Mouse (Mus musculus): ENCODE data around the gene Rai14. TPM values are rescaled to one million over a fixed set of nuclear protein-coding genes. Genes with fewer than 3 reads are reported as not detected.

The Rai14 gene
- polyA plus RNA-seq, 1 experiment from 2014 or later, result 84.2 TPM

DNA sequence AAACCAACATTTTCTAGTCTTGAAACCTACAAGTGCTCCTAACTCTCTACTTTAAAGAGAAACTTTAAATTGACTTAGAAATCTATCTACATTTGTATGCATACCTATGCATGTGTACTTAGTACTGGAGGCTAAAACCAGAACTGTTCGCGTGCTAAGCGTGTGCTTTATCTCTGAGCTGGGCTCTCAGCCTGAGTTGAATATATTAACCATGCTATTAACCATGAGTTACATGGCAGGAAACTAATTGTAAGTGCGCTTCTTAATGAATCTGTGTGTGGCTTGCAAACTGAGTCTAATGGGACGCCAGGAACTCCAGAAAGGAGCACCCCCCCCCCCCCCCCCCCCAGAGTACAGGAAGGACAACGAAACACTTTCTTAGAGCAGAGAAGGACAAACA is 119.0 kb downstream of the Rai14 start:
- 0 out of 2 replicates have a peak, but pooled peaks cover 2% of the 10 kb centered on the region for H3K36me3 ChIP-seq (ENCODE audit: control insufficient read depth, insufficient read depth, low read length)
- DNase-seq (ENCODE audit: low spot score), result no peak
- no peak overlapping the region for H3K9ac ChIP-seq (ENCODE audit: low read length)
- ATAC-seq (ENCODE audit: insufficient read depth, low FRiP score, low TSS enrichment), result no peak
- no peaks in the 10 kb centered on the region for H3K27me3 ChIP-seq (ENCODE audit: control insufficient read depth, insufficient read depth, low read length)
- no peak overlapping the region for H3K27ac ChIP-seq (ENCODE audit: low read depth, low read length)
- 90% methylated on average over 6 of the region's 6 CpGs for WGBS
- no peak overlapping the region for H3K4me2 ChIP-seq (ENCODE audit: low read depth)
- no peak overlapping the region for H3K4me3 ChIP-seq (ENCODE audit: low read depth, low read length)
- H3K9me3 ChIP-seq (ENCODE audit: control insufficient read depth, low read length), result no peaks in the 10 kb centered on the region
- H3K4me1 ChIP-seq (ENCODE audit: control insufficient read depth, insufficient read depth, low read length), result no peaks in the 10 kb centered on the region; the same call in 1 of the 2 replicates

DNA sequence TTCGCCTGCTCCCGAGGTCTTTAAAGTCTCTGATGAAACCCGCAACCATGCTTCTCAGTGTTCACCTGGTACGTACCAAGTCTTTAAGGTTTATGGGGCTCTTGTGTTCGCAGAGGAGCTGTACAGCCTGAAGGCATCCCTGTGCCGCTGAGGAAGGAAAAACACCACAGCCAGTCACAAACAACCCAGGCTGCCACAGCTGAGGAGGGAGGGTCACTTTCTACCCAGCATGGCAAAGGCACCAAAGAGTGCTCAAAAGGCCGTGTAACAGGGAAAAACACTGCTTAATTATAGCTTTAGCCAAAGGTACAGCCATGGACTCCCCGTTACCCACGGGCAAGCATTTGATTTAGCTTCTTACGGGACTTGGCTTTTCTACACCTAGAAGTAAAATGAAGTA is 119.5 kb downstream of the Rai14 start:
- H3K4me1 ChIP-seq (ENCODE audit: control insufficient read depth, insufficient read depth, low read length), result no peaks in the 10 kb centered on the region; the same call in 1 of the 2 replicates
- H3K27ac ChIP-seq (ENCODE audit: low read depth, low read length), result no peak overlapping the region
- no peaks in the 10 kb centered on the region for H3K27me3 ChIP-seq (ENCODE audit: control insufficient read depth, insufficient read depth, low read length)
- no peak overlapping the region for H3K4me2 ChIP-seq (ENCODE audit: low read depth)
- H3K9ac ChIP-seq (ENCODE audit: low read length), result no peak overlapping the region
- 0 out of 2 replicates have a peak, but pooled peaks cover 2% of the 10 kb centered on the region for H3K36me3 ChIP-seq (ENCODE audit: control insufficient read depth, insufficient read depth, low read length)
- DNase-seq (ENCODE audit: low spot score), result no peak
- no peak for ATAC-seq (ENCODE audit: insufficient read depth, low FRiP score, low TSS enrichment)
- no peak overlapping the region for H3K4me3 ChIP-seq (ENCODE audit: low read depth, low read length)
- H3K9me3 ChIP-seq (ENCODE audit: control insufficient read depth, low read length), result no peaks in the 10 kb centered on the region
- 89% methylated on average over 10 of the region's 10 CpGs for WGBS

DNA sequence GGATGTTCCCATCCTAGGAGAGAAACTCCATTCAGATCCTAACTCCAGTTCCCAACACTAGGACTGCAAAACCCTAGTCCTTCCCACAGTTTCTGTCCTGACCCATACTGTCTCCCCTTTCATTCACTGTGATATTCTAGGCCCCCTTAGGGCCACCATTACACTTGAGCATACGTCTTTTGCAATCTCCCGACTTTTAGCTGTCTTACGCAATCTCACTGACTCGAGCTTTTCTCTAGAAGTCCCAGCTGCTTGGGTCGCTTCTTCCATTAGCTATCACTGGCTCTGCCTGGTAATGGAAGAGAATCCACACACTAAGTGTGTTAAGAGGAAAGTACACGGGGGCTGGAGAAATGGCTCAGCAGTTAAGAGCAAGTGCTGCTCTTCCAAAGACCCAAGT is 121.3 kb downstream of the Rai14 start:
- Histone ChIP-seq H3K9me3 (ENCODE audit: control insufficient read depth, low read length) (no peaks in the 10 kb centered on the region), H3K36me3 (ENCODE audit: control insufficient read depth, insufficient read depth, low read length) (peaks cover 7% of the 10 kb centered on the region), H3K9ac (ENCODE audit: low read length) (no peak overlapping the region), H3K4me1 (ENCODE audit: control insufficient read depth, insufficient read depth, low read length) (no peaks in the 10 kb centered on the region), H3K27ac (ENCODE audit: low read depth, low read length) (no peak overlapping the region), H3K4me3 (ENCODE audit: low read depth, low read length) (no peak overlapping the region), H3K27me3 (ENCODE audit: control insufficient read depth, insufficient read depth, low read length) (no peaks in the 10 kb centered on the region), H3K4me2 (ENCODE audit: low read depth) (no peak overlapping the region)
- no peak for DNase-seq (ENCODE audit: low spot score)
- 91% methylated on average over 6 of the region's 6 CpGs for WGBS
- no peak for ATAC-seq (ENCODE audit: insufficient read depth, low FRiP score, low TSS enrichment)

- Histone ChIP-seq H3K9me3 (ENCODE audit: control insufficient read depth, low read length) (no peaks in the 10 kb centered on the region), H3K27me3 (ENCODE audit: control insufficient read depth, insufficient read depth, low read length) (no peaks in the 10 kb centered on the region), H3K27ac (ENCODE audit: low read depth, low read length) (no peak overlapping the region), H3K9ac (ENCODE audit: low read length) (no peak overlapping the region), H3K36me3 (ENCODE audit: control insufficient read depth, insufficient read depth, low read length) (peaks cover 8% of the 10 kb centered on the region), H3K4me2 (ENCODE audit: low read depth) (no peak overlapping the region), H3K4me1 (ENCODE audit: control insufficient read depth, insufficient read depth, low read length) (no peaks in the 10 kb centered on the region), H3K4me3 (ENCODE audit: low read depth, low read length) (no peak overlapping the region)
- DNase-seq (ENCODE audit: low spot score) (no peak), ATAC-seq (ENCODE audit: insufficient read depth, low FRiP score, low TSS enrichment) (no peak)
- 82% methylated on average over 2 of the region's 2 CpGs for WGBS
These were observed 127.9 kb downstream of the Rai14 start for GRCm38 (mm10) chr15:10586565-10586964.

DNA sequence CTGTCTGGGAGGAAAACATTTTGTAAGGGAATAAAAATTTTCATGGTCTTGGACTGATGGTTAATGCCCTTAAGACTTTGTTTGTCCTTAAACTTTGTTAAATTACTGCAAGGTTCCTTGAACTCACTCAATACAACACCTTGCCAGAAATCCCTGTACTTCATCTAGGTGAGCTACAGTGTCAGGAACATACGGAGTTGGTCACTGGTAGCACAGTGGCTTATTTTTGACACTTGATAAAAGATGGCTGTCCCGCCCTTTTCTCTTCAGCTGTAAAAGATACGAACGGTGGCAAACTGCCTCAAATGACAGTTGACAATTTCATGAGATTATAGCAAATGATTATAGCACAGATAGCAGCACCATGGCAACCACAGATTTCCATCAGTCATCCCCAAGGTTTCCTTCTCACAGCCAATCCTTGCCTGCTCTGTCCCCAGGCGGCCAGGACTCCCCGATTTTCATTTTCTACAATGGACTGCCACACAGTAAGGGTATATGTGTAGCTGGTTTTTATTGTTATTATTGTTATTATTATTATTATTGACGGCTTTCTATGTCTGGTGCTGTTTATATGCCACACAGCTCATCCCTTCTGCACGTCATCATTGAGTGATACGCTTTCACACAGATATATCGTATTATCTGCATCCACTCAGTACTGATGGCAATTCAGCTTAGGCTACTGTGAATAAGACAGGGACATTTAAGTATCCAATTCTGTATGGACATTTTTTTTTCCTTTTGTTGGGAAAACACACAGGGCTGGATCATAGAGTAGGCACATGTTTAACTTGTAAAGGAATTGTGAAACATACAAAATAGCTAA is 129.9 kb downstream of the Rai14 start:
- WGBS, result 86% methylated on average over 10 of the region's 10 CpGs
- DNase-seq (ENCODE audit: low spot score), result no peak

DNA sequence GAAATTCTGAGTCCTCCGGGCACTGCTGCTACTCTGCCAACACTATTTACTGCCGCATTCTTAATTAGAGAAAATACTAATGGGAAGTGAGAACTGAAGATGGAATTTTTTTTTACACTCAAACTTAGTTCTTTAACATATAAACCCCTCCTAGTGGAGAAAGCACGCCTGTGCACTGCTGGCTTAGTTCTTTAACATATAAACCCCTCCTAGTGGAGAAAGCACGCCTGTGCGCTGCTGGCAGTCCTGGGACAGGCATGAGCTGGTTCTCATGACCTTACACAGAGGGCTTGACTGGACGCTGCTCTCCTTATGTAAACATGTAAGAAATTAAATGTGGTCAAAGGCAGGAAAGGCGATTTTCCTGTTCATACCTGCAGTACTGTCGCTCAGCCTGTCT is 131.0 kb downstream of the Rai14 start:
- H3K27ac ChIP-seq (ENCODE audit: low read depth, low read length), result no peak overlapping the region
- H3K9me3 ChIP-seq (ENCODE audit: control insufficient read depth, low read length), result no peaks in the 10 kb centered on the region
- H3K4me2 ChIP-seq (ENCODE audit: low read depth), result no peak overlapping the region
- no peak overlapping the region for H3K9ac ChIP-seq (ENCODE audit: low read length)
- WGBS, result 62% methylated on average over 8 of the region's 8 CpGs
- ATAC-seq (ENCODE audit: insufficient read depth, low FRiP score, low TSS enrichment) (peak; percentile 72; the same call in 1 of the 2 replicates), DNase-seq (ENCODE audit: low spot score) (peak; percentile 51)
- H3K4me3 ChIP-seq (ENCODE audit: low read depth, low read length), result no peak overlapping the region
- no peaks in the 10 kb centered on the region for H3K27me3 ChIP-seq (ENCODE audit: control insufficient read depth, insufficient read depth, low read length)
- peaks cover 4% of the 10 kb centered on the region; the same call in 1 of the 2 replicates for H3K36me3 ChIP-seq (ENCODE audit: control insufficient read depth, insufficient read depth, low read length)
- H3K4me1 ChIP-seq (ENCODE audit: control insufficient read depth, insufficient read depth, low read length), result no peaks in the 10 kb centered on the region

More for the DNA sequence above, 129.9 kb downstream of the Rai14 start:
- peaks cover 6% of the 10 kb centered on the region for H3K36me3 ChIP-seq (ENCODE audit: control insufficient read depth, insufficient read depth, low read length)
- H3K9ac ChIP-seq (ENCODE audit: low read length), result no peak overlapping the region
- no peaks in the 10 kb centered on the region for H3K4me1 ChIP-seq (ENCODE audit: control insufficient read depth, insufficient read depth, low read length)
- no peak overlapping the region for H3K4me2 ChIP-seq (ENCODE audit: low read depth)
- H3K9me3 ChIP-seq (ENCODE audit: control insufficient read depth, low read length), result no peaks in the 10 kb centered on the region
- no peak overlapping the region for H3K4me3 ChIP-seq (ENCODE audit: low read depth, low read length)
- no peaks in the 10 kb centered on the region for H3K27me3 ChIP-seq (ENCODE audit: control insufficient read depth, insufficient read depth, low read length)
- no peak for ATAC-seq (ENCODE audit: insufficient read depth, low FRiP score, low TSS enrichment)
- H3K27ac ChIP-seq (ENCODE audit: low read depth, low read length), result no peak overlapping the region

DNA sequence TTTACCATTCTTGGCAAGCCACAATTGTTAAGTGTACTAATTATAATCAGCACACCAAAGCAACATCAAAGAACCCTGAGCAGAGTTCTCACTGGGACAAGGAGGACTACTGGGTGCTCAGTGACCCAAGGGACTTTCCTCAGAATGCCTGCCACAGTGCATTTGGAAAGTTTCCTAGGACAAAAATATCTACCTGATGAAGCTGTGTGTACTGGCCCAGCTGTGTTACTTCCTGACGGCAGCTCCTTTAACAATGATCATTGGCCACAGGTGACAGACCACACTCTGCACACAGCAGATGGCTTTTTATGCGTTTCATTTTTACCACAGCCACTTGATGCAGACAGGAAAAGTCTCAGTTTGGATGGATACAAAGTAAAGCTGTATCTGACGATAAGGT is 135.3 kb downstream of the Rai14 start:
- peaks cover 24% of the 10 kb centered on the region for H3K36me3 ChIP-seq (ENCODE audit: control insufficient read depth, insufficient read depth, low read length)
- DNase-seq (ENCODE audit: low spot score) (no peak), ATAC-seq (ENCODE audit: insufficient read depth, low FRiP score, low TSS enrichment) (no peak)
- no peaks in the 10 kb centered on the region for H3K27me3 ChIP-seq (ENCODE audit: control insufficient read depth, insufficient read depth, low read length)
- no peaks in the 10 kb centered on the region for H3K9me3 ChIP-seq (ENCODE audit: control insufficient read depth, low read length)
- H3K4me3 ChIP-seq (ENCODE audit: low read depth, low read length), result no peak overlapping the region
- 92% methylated on average over 3 of the region's 3 CpGs for WGBS
- no peak overlapping the region for H3K27ac ChIP-seq (ENCODE audit: low read depth, low read length)
- no peak overlapping the region for H3K9ac ChIP-seq (ENCODE audit: low read length)
- no peaks in the 10 kb centered on the region for H3K4me1 ChIP-seq (ENCODE audit: control insufficient read depth, insufficient read depth, low read length)
- H3K4me2 ChIP-seq (ENCODE audit: low read depth), result no peak overlapping the region

GRCm38 (mm10) chr15:10566486-10566885 is 147.9 kb downstream of the Rai14 start:
- Histone ChIP-seq H3K27ac (ENCODE audit: low read depth, low read length) (no peak overlapping the region), H3K4me3 (ENCODE audit: low read depth, low read length) (no peak overlapping the region), H3K4me2 (ENCODE audit: low read depth) (no peak overlapping the region), H3K9ac (ENCODE audit: low read length) (no peak overlapping the region), H3K9me3 (ENCODE audit: control insufficient read depth, low read length) (no peaks in the 10 kb centered on the region), H3K4me1 (ENCODE audit: control insufficient read depth, insufficient read depth, low read length) (no peaks in the 10 kb centered on the region), H3K36me3 (ENCODE audit: control insufficient read depth, insufficient read depth, low read length) (peaks cover 13% of the 10 kb centered on the region), H3K27me3 (ENCODE audit: control insufficient read depth, insufficient read depth, low read length) (no peaks in the 10 kb centered on the region)
- ATAC-seq (ENCODE audit: insufficient read depth, low FRiP score, low TSS enrichment), result no peak
- no peak for DNase-seq (ENCODE audit: low spot score)
- 97% methylated on average over 7 of the region's 7 CpGs for WGBS

DNA sequence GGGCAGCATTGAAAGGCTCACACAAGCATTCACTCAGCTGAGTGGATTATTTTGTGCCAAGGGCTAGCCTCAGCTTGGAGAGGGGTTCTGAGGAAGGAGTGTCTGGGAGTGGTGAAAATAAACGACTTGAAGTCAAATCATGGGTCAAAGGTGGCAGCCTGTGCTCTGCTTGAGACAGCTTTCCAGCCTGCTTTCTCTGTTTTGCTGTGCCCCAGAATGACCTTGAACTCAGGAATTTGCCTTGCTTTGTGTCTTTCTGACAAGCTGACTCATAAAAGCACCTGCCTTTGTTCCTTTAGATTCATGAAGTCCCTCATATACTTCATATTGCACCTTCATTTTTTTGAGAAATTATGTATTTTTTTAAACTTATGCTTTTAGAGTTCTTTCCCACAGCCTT is 150.2 kb downstream of the Rai14 start:
- Histone ChIP-seq H3K4me1 (ENCODE audit: control insufficient read depth, insufficient read depth, low read length) (no peaks in the 10 kb centered on the region), H3K27ac (ENCODE audit: low read depth, low read length) (no peak overlapping the region), H3K36me3 (ENCODE audit: control insufficient read depth, insufficient read depth, low read length) (peaks cover 4% of the 10 kb centered on the region), H3K9ac (ENCODE audit: low read length) (no peak overlapping the region), H3K27me3 (ENCODE audit: control insufficient read depth, insufficient read depth, low read length) (no peaks in the 10 kb centered on the region), H3K4me2 (ENCODE audit: low read depth) (no peak overlapping the region), H3K9me3 (ENCODE audit: control insufficient read depth, low read length) (no peaks in the 10 kb centered on the region), H3K4me3 (ENCODE audit: low read depth, low read length) (no peak overlapping the region)
- 43% methylated on average over 1 of the region's 1 CpGs for WGBS
- no peak for ATAC-seq (ENCODE audit: insufficient read depth, low FRiP score, low TSS enrichment)
- DNase-seq (ENCODE audit: low spot score), result no peak
